Mouse (Mus musculus) megakaryocyte, adult 5-6 weeks (primary cell): ENCODE results near the gene Cttnbp2nl. TPM values are rescaled to one million over a fixed set of nuclear protein-coding genes. Genes with fewer than 3 reads are reported as not detected.

ENCODE experiments used
- ATAC-seq: 2 replicates; pipeline ENCODE4 v1.8.0; 2016; ENCODE audit warnings: mild to moderate bottlenecking, inconsistent platforms; ENCODE audit not compliant: poor library complexity, severe bottlenecking
- total RNA-seq, 2 experiments: library from RNA; stranded (forward) in 1 of 2; stranded (reverse) in 1 of 2; fragments of 153-499, 151-499 nt in 1 of 2; fragments of 221-1000, 200-1000 nt in 1 of 2; gene quantifications; 2 replicates each; pipeline versions ENCODE4 v1.2.3 to v1.2.4; 2015 to 2017

The Cttnbp2nl gene
- total RNA-seq, 2 experiments from 2014 or later = 0.58 to 1.4 TPM

- ATAC-seq = no peak
Observed at GRCm38 (mm10) chr3:105059911-105060310, 7.0 kb upstream of the Cttnbp2nl start.

GRCm38 (mm10) chr3:105058627-105059513 is 5.9 kb upstream of the Cttnbp2nl start:
- peak; percentile 82 for ATAC-seq

- ATAC-seq = no peak
Observed at GRCm38 (mm10) chr3:105055666-105056065, 2.7 kb upstream of the Cttnbp2nl start.

GRCm38 (mm10) chr3:105054952-105055351 is 2.0 kb upstream of the Cttnbp2nl start:
- no peak for ATAC-seq

DNA sequence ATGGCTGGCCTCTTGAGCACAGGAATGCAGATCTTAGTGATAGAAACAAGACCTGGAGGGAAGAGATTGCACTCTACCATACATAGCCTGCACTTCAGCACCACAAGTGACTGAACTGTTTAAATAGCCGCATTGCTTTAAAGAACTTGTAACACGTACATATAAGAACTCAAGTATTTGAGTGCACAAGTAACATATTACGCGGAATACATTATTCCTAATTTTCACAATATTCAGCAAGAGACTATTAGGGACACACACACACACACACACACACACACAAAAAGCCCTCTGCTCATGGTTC is 704 bp upstream of the Cttnbp2nl start:
- no peak for ATAC-seq

GRCm38 (mm10) chr3:105052171-105052936 is 592 bp downstream of the Cttnbp2nl start:
- ATAC-seq = 0 out of 2 replicates have a peak, but pooled peaks have one; percentile 1

DNA sequence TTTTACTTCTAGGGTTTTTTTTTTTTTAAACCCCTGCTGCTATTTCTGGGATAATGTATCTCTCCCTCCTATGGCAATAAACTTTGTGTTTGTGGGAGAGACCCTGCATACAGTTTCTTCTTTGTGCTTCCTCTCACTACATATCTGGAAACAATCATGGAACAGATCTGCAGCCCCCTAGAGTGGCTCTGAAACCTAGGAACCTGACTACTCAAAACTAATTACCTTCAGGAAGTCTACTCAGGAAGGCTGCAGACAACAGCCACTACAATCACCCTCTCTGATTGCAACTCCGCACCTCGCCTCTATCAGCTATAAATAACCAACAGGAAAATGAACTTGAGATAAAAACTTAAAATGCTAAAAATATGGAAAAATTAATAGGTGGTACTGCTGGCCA is 1.8 kb downstream of the Cttnbp2nl start:
- ATAC-seq = no peak

DNA sequence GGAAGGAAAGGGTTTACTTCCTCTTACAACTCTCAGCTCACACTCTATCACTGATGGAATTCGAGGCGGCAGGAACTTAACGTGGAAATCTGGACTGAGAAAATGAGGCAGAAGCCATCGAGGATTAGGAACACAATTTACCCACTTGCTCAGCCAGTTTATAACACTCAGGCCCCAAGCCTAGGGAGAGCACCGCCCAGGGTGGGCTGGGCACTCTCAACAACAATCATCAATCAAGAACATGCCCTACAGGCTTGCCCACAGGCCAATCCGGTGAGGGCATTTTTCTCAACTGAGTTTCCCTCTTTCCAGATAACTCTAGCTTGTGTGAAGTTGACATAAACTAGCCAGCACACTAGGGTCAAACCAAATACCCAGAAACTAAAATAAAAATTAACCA is 3.1 kb downstream of the Cttnbp2nl start:
- no peak for ATAC-seq

DNA sequence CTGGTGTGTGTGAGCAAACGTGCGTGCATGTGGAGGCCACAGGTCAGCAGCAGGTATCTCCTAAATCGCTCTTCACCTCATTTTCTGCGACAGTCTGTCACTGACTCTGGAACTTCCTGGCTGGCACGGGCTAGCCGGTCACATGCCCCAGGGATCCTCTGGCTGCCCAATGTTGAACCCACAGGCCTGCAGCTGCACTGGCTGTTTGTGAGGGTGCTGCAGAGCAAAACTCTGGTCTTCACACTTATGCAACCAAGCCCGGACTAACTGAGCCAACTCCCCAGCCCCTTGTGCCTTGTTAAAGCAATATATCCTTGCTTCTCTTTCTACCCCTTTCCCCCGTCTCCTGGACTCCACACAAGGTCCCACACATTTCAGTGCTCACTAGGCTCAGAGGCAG is 5.3 kb downstream of the Cttnbp2nl start:
- ATAC-seq = peak; percentile 34

DNA sequence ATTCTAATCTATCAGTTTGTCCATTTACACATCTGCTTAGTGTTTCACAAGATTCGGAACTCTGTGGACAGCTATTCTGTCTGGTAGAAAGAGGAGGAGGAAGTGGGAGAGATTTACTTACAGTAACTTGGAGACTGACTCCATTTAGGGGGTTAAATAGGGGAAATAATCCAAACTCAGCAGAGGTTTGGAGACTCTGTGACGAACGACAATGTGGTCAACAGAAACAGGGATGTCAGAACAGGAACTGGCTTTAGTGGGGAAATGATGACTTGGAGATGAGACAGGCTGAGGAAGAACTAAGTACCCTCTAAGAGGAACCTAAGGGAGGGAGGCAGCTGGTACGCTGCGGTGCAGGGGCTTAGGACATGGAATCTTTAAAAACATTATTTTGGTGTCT is 6.1 kb downstream of the Cttnbp2nl start:
- ATAC-seq = peak; percentile 91

DNA sequence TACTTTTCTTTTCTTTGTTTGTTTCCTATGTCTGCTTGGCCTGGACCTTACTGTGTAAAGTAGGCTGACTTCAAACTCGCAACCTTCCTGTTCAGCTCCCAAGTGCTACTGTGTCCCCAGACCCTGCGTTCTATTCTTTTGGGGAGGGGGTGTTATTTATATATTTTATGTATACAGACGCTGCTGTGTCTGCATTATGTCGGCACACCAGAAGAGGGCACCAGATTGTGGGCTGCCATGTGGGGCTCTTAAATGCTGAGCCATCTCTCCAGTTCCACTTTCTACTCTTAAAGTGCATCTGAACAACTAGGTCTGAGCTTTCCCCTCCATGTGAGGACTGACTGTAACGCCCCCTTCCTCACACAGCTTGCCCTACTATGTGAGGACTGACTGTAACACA is 9.2 kb downstream of the Cttnbp2nl start:
- no peak for ATAC-seq

DNA sequence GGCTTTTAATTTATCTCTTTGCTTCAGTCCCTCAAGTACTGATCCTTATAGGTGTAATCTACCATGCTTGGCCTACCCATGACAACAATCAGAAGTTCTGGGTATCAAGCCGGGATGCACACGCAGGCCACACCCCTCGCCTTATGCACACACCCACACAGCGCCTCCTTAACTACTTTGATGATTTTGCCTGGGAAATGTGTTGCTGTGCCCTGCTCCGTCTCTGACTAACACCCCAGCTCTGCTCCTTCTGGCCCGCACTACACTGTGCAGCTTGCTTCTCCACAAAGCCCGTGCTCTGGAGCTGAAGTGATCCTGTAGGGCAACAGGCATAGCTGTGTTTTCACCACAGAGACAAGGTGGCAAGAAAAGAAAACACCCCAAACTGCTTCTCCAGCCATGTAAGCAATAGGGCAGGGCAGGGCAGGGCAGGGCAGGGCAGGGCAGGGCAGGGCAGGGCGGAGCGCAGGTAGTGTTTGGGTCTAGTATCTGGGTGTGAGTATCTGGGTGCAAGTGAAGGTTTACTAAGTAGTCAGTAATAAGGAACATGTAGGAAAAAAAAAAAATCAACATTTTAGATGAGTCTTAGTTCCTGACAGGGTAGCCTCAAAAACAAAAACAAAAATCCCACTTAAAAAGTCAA is 11.8 kb downstream of the Cttnbp2nl start:
- ATAC-seq = no peak

DNA sequence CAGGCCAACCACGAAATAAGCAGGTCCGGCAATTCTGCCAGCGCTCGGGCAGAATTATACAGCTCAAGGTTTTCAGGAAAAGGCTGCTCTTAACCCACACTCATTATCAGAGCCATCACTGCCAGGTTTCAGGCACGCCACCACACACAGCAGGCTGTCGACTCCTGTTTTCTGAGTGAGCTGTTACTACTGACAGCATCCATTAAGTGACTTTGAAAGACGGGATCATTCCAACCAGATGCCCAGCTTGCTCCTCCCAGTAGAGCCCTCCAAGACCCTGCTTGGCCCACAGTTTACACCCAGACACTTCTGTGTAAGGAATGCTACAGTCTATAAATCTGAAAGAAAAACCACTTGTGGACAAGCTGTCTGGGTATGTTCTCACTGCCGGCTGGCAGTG is 12.9 kb downstream of the Cttnbp2nl start:
- no peak for ATAC-seq

DNA sequence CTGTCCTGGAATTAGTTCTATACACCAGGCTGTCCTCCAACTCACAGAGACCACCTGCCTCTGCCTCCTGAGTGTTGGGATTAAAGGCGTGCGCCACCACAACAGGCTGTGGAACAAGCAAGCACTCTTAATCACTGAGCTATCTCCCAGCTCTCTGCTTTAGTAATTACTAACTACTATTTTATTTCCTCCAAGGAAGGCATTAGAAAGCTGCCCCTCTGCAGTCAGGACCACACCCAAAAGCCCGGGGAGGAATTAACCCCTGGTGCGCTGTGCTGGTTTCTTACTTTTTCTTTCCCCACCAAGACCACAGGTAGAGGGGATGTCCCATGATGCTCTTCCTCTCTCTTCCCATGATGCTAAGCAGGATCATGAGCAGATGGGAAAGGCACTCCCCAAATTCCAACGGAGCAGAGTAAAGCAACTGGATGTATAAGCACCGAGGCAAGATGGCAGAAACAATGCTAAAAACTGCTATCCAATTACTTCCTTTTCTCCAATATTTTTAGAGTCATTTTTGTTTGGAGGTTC is 15.6 kb downstream of the Cttnbp2nl start:
- no peak for ATAC-seq

GRCm38 (mm10) chr3:105036281-105036847 is 16.6 kb downstream of the Cttnbp2nl start:
- peak; percentile 88 for ATAC-seq

DNA sequence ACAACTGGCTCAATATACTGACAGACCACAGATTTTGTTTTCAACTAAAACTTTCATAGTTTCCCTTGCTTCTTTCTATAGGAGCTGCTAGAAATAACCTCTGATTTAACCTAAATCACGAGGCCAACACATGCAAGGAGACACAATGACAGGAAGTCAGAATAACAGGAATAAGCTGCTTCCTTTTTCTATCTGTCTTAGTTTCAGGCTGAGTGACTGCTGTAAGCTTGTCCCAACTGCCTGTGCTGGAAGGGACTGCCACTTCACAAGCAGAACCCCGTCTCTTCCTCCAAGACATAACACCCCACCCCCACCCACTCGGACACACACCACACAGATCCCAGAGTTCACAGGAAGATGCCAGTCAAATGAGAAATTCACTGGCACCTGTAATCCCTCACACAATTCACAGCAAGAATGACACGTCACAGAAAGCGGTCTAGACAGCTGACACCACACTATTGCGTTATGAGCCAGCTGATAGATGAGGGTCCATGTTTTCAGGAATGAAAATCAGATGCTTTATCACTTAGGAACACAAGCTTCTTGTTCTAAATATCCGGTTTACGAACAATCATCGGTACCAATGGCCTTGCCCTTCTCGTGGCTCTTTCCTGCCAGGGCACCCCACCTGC is 29.5 kb downstream of the Cttnbp2nl start:
- ATAC-seq = peak; percentile 92

DNA sequence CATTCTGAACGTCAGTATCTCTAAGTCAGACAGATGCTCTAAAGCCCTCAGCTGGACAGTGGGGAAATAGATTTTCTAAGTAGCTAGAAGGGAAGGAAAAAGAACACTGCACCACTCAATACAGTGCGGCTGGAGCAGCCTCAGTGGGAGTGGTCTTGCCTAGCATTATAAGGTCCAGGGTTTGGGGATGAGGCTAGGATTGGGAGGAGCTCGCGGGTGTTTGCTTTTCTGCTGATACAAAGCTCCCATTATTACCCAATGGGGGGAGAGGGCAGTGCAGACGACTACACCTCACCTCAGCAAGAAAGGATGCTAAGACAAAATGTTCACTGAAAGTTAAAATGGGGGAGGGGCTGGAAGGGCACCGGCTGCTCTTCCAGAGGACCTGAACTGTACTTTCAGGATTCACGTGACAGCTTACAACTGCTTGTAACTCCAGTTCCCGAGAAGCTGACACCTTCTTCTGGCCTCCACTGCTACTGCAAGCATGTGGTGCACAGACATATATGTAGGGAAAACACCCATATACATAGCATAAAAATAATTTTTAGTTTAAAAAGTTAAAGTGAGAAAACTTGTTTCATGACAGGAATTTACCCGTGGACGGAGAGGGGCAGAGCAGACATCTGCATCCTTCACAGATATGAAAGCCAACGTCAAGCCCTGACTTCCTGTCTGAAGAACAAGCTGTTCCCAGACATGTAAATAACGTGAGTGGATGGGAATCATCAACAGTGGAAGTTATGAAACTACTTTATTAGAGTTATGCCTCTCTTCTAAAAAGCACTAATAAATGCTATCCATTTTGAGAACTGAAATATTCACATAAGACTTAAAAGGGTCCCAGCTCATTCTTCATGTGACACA is 32.9 kb downstream of the Cttnbp2nl start:
- no peak for ATAC-seq

DNA sequence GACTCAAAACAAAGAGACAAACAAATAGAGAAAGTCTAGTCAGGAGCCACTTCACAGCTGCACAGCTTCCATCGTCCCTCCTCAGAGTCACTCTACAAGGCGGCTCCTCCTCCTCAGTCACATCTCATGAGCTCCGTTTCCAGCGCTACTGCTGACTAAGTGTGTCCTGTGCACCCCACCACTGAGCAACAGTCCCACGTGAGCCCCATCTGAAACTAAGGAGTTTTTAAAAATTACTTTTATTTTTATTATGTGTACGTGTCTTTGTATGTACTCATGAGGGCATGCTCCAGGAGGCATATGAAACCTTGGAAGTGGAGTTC is 34.2 kb downstream of the Cttnbp2nl start:
- ATAC-seq = no peak

GRCm38 (mm10) chr3:105018085-105018782 is 34.7 kb downstream of the Cttnbp2nl start:
- no peak for ATAC-seq
